In the genomic region with DNA sequence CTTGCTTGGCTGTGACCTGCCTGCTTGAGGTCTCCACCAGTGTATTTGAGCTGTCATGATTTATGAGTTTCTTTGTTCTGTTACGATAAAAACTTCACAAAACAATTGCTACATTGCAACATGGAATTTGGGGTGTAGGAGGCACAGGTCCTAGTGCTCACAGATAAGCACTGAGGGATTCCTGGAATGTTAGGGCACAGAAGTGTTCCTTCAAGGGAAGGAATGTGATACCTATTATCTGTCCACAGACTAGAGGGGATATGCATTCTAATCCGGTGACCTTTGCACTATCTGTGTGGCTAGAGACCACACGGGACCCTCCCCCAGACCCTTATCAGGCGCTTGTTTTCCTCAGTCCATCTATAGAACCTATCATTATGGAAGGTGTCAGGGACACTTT, we compare ENCODE assay signal across 18 mouse cellular contexts.
DNase-seq lines count a peak whose midpoint lies in the region; ATAC-seq lines count a peak whose summit lies in the region.
"Had no signal": no experiment of that assay in that cellular context is flagged by ENCODE, and none has a peak within 500 bp of the region (broad histone marks: within the 10 kb centered on the region; RNA-seq: fewer than 3 reads in every experiment).

No protein-coding gene starts in this region.

- 9% methylated on average over 4 of the region's 4 CpGs for WGBS in heart, embryonic 12.5 days
- 21% methylated on average over 4 of the region's 4 CpGs for WGBS in heart, embryonic 16.5 days

- H3K36me3 ChIP-seq in heart, embryonic 12.5 days, result no peaks in the 10 kb centered on the region
- no peaks in the 10 kb centered on the region for H3K36me3 ChIP-seq in heart, embryonic 16.5 days (ENCODE audit: control insufficient read depth, insufficient read depth)
- H3K36me3 ChIP-seq: embryonic facial prominence, embryonic 12.5 days; forebrain, embryonic 15.5 days; hindbrain, embryonic 10.5 days; intestine, embryonic 15.5 days had no signal

- peaks cover 65% of the 10 kb centered on the region for H3K4me1 ChIP-seq in heart, embryonic 12.5 days (replicated peaks)
- H3K4me1 ChIP-seq in heart, embryonic 16.5 days (ENCODE audit: control insufficient read depth, insufficient read depth, low read length), result peaks cover 33% of the 10 kb centered on the region

- H3K9ac ChIP-seq in heart, embryonic 12.5 days, result no peak overlapping the region
- no peak overlapping the region for H3K9ac ChIP-seq in heart, embryonic 16.5 days (ENCODE audit: low read length)
- H3K9ac ChIP-seq: embryonic facial prominence, embryonic 12.5 days; forebrain, embryonic 15.5 days; hindbrain, embryonic 14.5 days; intestine, embryonic 15.5 days had no signal

- H3K27ac ChIP-seq in heart, embryonic 12.5 days (ENCODE audit: poor library complexity, severe bottlenecking), result peak overlapping the region; percentile 13
- peak overlapping the region; percentile 49 for H3K27ac ChIP-seq in heart, embryonic 16.5 days (ENCODE audit: low read length)
- H3K27ac ChIP-seq: embryonic facial prominence, embryonic 12.5 days; forebrain, embryonic 15.5 days; hindbrain, embryonic 10.5 days; hindbrain, embryonic 14.5 days; intestine, embryonic 15.5 days had no signal

- DNase-seq in heart, postnatal 10 days, result no peak
- DNase-seq in heart, adult 8-10 months (ENCODE audit: low spot score), result no peak
- DNase-seq in embryo, embryonic 9.5 days (ENCODE audit: extremely low spot score), result peak; percentile 28
- DNase-seq in adrenal gland, postnatal 4 days (ENCODE audit: low spot score in 2 of 2), result no peak
- DNase-seq: adrenal gland, adult 8-10 months; adrenal gland, postnatal 36 days; cerebellum, adult 11 months; cerebellum, adult 8-10 months; cerebellum, postnatal 25 days; gastrocnemius, postnatal 36 days; kidney, adult 18-20 months had no signal

- no peaks in the 10 kb centered on the region for H3K27me3 ChIP-seq in heart, embryonic 12.5 days (replicated peaks)
- H3K27me3 ChIP-seq in heart, embryonic 16.5 days (ENCODE audit: control insufficient read depth, insufficient read depth, low read length), result no peaks in the 10 kb centered on the region
- H3K27me3 ChIP-seq: embryonic facial prominence, embryonic 12.5 days; forebrain, embryonic 15.5 days; intestine, embryonic 15.5 days had no signal

- H3K4me2 ChIP-seq in heart, embryonic 12.5 days, result peak overlapping the region; percentile 37
- H3K4me2 ChIP-seq in heart, embryonic 16.5 days (ENCODE audit: low read depth, low read length), result 0 out of 2 replicates have a peak overlapping the region, but pooled peaks have one; percentile 17
- H3K4me2 ChIP-seq: embryonic facial prominence, embryonic 12.5 days; forebrain, embryonic 15.5 days; hindbrain, embryonic 14.5 days; intestine, embryonic 15.5 days had no signal

- H3K4me3 ChIP-seq in heart, embryonic 12.5 days, result no peak overlapping the region
- H3K4me3 ChIP-seq in heart, embryonic 16.5 days (ENCODE audit: low read length), result no peak overlapping the region
- H3K4me3 ChIP-seq: embryonic facial prominence, embryonic 12.5 days; forebrain, embryonic 15.5 days; hindbrain, embryonic 10.5 days; intestine, embryonic 15.5 days had no signal

- peak; percentile 48; the same call in 1 of the 2 replicates for ATAC-seq in heart, embryonic 12.5 days (ENCODE audit: insufficient number of reproducible peaks, low FRiP score)
- 0 out of 2 replicates have a peak, but pooled peaks have one; percentile 21 for ATAC-seq in heart, embryonic 16.5 days (replicated peaks; ENCODE audit: extremely low read depth, insufficient read depth, low FRiP score)
- ATAC-seq: forebrain, embryonic 15.5 days; intestine, embryonic 15.5 days had no signal

- intact Hi-C loops in heart, postnatal 10 days (cut with DNase I), result no loop called here

- H3K9me3 ChIP-seq in heart, embryonic 12.5 days (replicated peaks), result no peaks in the 10 kb centered on the region
- no peaks in the 10 kb centered on the region for H3K9me3 ChIP-seq in heart, embryonic 16.5 days (replicated peaks; ENCODE audit: control insufficient read depth, low read length)
- H3K9me3 ChIP-seq: embryonic facial prominence, embryonic 12.5 days; forebrain, embryonic 15.5 days; hindbrain, embryonic 10.5 days; intestine, embryonic 15.5 days had no signal
